Mouse (Mus musculus): ENCODE measurements around the gene 4930516K23Rik. TPM values are rescaled to one million over a fixed set of nuclear protein-coding genes. Genes with fewer than 3 reads are reported as not detected.

4930516K23Rik gene
- not detected in 2 replicates for polyA plus RNA-seq (2012; rRNA removed; ENCODE audit: low replicate concordance)

DNA sequence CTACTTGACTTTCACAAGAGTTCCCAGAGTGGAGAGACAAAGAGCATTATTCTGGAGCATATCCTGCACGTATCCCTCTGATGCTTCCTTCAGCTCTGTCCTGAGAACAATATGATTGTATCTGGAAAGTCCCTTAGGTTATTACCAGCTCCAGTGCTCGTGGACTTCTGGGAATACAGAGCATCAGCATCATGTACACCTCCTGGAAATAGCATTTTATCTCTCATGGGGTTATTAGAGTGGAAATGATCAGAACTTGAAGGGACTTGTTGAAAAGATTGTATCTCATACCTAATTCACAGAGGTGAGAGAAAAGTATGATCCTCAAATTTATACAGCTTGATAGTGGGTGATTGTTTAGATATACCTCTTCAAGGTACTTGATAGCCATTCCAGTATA, at the start of gene 4930516K23Rik:
4930516K23Rik (minus strand) TSS at position 101 of the 400 bp plus-strand sequence.

DNA sequence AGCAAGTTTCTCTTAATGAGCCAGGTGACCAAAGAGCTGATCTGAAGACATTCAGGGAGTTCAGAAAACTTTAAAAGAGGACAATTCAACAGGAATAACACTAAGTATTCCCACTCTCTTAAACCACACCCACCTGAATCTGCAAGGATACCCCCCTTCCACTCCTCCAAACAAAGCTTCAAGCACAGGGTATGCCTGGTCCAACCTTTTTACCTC, 43.4 kb upstream of the 4930516K23Rik start, which contains the start of gene Olfr646:
Olfr646 (plus strand) TSS at position 117 of the 216 bp plus-strand sequence.

DNA sequence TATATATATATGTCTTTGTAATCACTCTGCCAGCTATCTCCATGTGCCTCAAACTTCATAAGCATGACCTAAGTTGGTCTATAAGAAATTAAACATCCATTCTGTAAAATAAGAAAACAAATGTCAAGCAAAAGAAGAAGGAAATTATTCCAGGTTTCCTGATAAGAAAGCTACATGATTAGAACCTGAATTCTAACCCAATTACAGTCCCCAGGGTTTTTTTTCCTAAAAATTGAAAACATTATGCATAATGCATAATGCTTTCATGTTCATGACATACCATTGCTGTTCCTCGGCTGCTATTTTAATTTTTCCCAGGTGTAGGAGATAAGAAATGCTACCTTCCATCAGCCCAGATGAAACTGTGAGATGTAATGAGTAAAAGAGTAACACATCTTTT, 24.1 kb upstream of the 4930516K23Rik start, which contains the start of gene Olfr645:
Olfr645 (minus strand) TSS at position 101 of the 400 bp plus-strand sequence.

DNA sequence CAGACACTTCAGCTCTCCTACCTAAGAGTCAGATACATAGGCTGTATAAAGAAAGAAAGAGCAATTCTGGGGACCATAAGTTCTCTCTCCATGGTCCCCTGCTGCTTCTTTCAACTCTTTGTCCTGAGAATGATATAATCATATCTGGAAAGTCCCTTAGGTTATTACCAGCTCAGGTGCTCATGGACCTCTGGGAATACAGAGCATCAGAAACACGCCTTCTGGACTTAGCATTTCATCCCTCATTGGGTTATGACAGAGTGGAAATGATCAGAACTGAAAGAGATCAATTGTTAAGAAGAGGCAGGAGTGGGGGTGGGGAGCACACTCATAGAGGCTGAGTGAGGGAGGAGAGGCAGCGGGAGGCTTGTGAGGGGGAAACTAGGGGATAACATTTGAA, 10.5 kb upstream of the 4930516K23Rik start, which contains the start of gene Olfr644:
Olfr644 (minus strand) TSS at position 101 of the 400 bp plus-strand sequence.

DNA sequence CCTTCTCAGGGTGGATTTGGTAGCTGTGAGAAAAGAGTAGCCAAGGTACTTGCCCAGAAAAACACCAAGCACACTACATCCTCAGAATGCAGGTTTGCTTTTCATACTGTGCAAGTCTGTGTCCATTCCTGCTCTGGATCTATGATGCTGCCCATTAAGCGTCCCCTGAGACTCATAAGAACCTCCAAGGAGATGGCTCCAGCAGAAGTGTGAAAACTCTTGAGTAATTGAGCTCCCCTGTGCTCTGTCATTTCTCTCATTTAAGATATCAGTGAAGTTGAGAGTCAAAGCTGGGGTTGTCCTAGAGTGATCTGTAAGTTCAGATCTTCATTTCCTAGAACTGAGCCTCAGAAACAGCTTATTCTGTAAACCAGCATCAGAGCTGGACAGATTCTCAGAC, 8.7 kb downstream of the 4930516K23Rik start, which contains the start of gene Olfr642:
Olfr642 (minus strand) TSS at position 101 of the 400 bp plus-strand sequence.

DNA sequence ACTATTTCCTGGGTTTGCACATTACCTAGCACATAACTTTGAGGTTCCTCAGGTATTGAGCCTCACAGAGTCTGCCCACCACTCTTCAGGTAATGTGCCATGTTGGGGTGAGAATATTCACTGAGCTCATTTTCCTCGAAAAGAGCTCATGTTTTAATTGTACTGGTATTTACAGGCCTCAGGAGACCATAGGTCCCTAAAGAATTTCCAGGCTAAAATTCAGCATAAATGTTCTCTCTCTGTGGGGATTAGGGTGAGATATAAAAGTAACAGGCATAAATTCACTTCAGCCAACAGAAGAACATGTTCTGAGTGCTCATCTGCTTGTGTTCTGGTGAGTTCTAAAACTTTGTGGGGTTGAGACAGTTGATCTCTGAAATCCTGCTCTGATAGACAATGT, 26.1 kb downstream of the 4930516K23Rik start, which contains the start of gene Olfr641:
Olfr641 (plus strand) TSS at position 301 of the 400 bp plus-strand sequence.

DNA sequence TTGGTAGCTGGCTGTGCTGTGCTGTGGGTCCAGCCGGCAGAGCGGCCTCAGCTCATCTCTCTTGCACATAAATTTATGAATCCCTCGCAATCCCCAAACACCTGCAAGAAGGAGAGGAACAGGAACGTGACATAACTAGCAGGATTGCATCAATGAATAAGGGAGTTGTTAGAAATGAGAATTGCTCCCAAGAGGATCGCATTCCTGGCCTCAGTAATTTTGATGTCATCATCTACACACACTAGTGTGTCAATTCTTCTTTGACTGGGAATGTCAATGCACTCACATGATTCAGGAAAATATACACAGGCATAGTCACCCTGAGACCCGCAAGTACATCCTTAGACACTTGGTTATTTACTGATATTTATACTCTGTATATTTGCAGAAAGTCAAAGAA, 35.8 kb downstream of the 4930516K23Rik start, which contains the start of gene Olfr640:
Olfr640 (minus strand) TSS at position 101 of the 400 bp plus-strand sequence.

DNA sequence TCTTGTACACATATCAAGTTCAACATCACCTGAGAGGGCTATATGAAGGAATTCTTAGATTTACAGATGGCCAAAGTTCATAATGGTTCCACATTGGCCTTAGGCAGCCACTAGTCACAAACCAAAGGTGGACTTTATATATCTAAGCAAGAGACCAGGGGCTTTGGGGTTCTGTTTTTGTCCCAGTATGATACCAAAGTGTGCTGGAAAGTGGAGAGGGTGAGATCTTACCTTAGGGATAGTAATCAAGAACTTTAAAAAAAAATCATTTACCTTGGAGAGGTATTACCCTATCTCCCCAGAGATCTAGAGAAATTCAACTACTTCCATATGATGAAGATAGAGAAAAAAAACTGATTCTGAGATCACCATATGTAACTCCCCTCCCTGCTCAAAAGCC, 44.0 kb downstream of the 4930516K23Rik start, which contains the start of gene Olfr639:
Olfr639 (minus strand) TSS at position 101 of the 400 bp plus-strand sequence.

Other genes with a start within 250 kb of the 4930516K23Rik start
- gene Hbb-bt, start 247.4 kb downstream of the 4930516K23Rik start, polyA plus RNA-seq (2012; rRNA removed; ENCODE audit: low replicate concordance) = 130 and 168 TPM in 2 replicates
- 1,520 and 2,066 TPM in 2 replicates for gene Hbb-bs, start 233.3 kb downstream of the 4930516K23Rik start, polyA plus RNA-seq (2012; rRNA removed; ENCODE audit: low replicate concordance)
- not detected in 2 replicates for gene Hbb-bh2, start 220.9 kb downstream of the 4930516K23Rik start, polyA plus RNA-seq (2012; rRNA removed; ENCODE audit: low replicate concordance)
- gene Hbb-bh1, start 218.3 kb downstream of the 4930516K23Rik start, polyA plus RNA-seq (2012; rRNA removed; ENCODE audit: low replicate concordance) = not detected in 2 replicates
- gene Hbb-y, start 208.2 kb downstream of the 4930516K23Rik start, polyA plus RNA-seq (2012; rRNA removed; ENCODE audit: low replicate concordance) = not detected in 2 replicates
- gene Olfr66, start 175.2 kb downstream of the 4930516K23Rik start, polyA plus RNA-seq (2012; rRNA removed; ENCODE audit: low replicate concordance) = not detected in 2 replicates
- gene Olfr64, start 167.0 kb downstream of the 4930516K23Rik start, polyA plus RNA-seq (2012; rRNA removed; ENCODE audit: low replicate concordance) = not detected in 2 replicates
- gene Olfr65, start 158.0 kb downstream of the 4930516K23Rik start, polyA plus RNA-seq (2012; rRNA removed; ENCODE audit: low replicate concordance) = not detected in 2 replicates
- not detected in 2 replicates for gene Olfr631, start 132.6 kb downstream of the 4930516K23Rik start, polyA plus RNA-seq (2012; rRNA removed; ENCODE audit: low replicate concordance)
- not detected in 2 replicates for gene Olfr632, start 127.1 kb downstream of the 4930516K23Rik start, polyA plus RNA-seq (2012; rRNA removed; ENCODE audit: low replicate concordance)
- not detected in 2 replicates for gene Olfr633, start 117.0 kb downstream of the 4930516K23Rik start, polyA plus RNA-seq (2012; rRNA removed; ENCODE audit: low replicate concordance)
- not detected in 2 replicates for gene Olfr635, start 90.3 kb downstream of the 4930516K23Rik start, polyA plus RNA-seq (2012; rRNA removed; ENCODE audit: low replicate concordance)
- not detected in 2 replicates for gene Olfr638, start 62.7 kb downstream of the 4930516K23Rik start, polyA plus RNA-seq (2012; rRNA removed; ENCODE audit: low replicate concordance)
- not detected in 2 replicates for gene Olfr639, start 44.1 kb downstream of the 4930516K23Rik start, polyA plus RNA-seq (2012; rRNA removed; ENCODE audit: low replicate concordance)
- gene Olfr640, start 35.9 kb downstream of the 4930516K23Rik start, polyA plus RNA-seq (2012; rRNA removed; ENCODE audit: low replicate concordance) = not detected in 2 replicates
- not detected in 2 replicates for gene Olfr641, start 26.0 kb downstream of the 4930516K23Rik start, polyA plus RNA-seq (2012; rRNA removed; ENCODE audit: low replicate concordance)
- gene Olfr642, start 8.8 kb downstream of the 4930516K23Rik start, polyA plus RNA-seq (2012; rRNA removed; ENCODE audit: low replicate concordance) = not detected in 2 replicates
- not detected in 2 replicates for gene Olfr644, start 10.4 kb upstream of the 4930516K23Rik start, polyA plus RNA-seq (2012; rRNA removed; ENCODE audit: low replicate concordance)
- gene Olfr645, start 24.0 kb upstream of the 4930516K23Rik start, polyA plus RNA-seq (2012; rRNA removed; ENCODE audit: low replicate concordance) = not detected in 2 replicates
- not detected in 2 replicates for gene Olfr646, start 43.4 kb upstream of the 4930516K23Rik start, polyA plus RNA-seq (2012; rRNA removed; ENCODE audit: low replicate concordance)
- not detected in 2 replicates for gene Ubqln5, start 68.4 kb upstream of the 4930516K23Rik start, polyA plus RNA-seq (2012; rRNA removed; ENCODE audit: low replicate concordance)
- not detected in 2 replicates for gene Olfr643, start 76.0 kb upstream of the 4930516K23Rik start, polyA plus RNA-seq (2012; rRNA removed; ENCODE audit: low replicate concordance)
- gene Ubqln3, start 81.8 kb upstream of the 4930516K23Rik start, polyA plus RNA-seq (2012; rRNA removed; ENCODE audit: low replicate concordance) = not detected in 2 replicates
- not detected in 2 replicates for gene Ubqlnl, start 89.1 kb upstream of the 4930516K23Rik start, polyA plus RNA-seq (2012; rRNA removed; ENCODE audit: low replicate concordance)
- not detected in 2 replicates for gene Olfm5, start 103.4 kb upstream of the 4930516K23Rik start, polyA plus RNA-seq (2012; rRNA removed; ENCODE audit: low replicate concordance)
- gene Olfr648, start 121.9 kb upstream of the 4930516K23Rik start, polyA plus RNA-seq (2012; rRNA removed; ENCODE audit: low replicate concordance) = 0.08 TPM in 1 of 2 replicates, not detected in the other
- not detected in 2 replicates for gene Olfr649, start 134.5 kb upstream of the 4930516K23Rik start, polyA plus RNA-seq (2012; rRNA removed; ENCODE audit: low replicate concordance)
- gene Trim6, start 157.3 kb upstream of the 4930516K23Rik start, polyA plus RNA-seq (2012; rRNA removed; ENCODE audit: low replicate concordance) = 1.3 TPM in 2 replicates
- 6.3 and 7.0 TPM in 2 replicates for gene Trim34a, start 183.0 kb upstream of the 4930516K23Rik start, polyA plus RNA-seq (2012; rRNA removed; ENCODE audit: low replicate concordance)
- gene Trim5, start 226.6 kb upstream of the 4930516K23Rik start, polyA plus RNA-seq (2012; rRNA removed; ENCODE audit: low replicate concordance) = 0.64 and 0.89 TPM in 2 replicates